Mouse (Mus musculus): ENCODE data around the gene Kin. TPM values are rescaled to one million over a fixed set of nuclear protein-coding genes. Genes with fewer than 3 reads are reported as not detected.
A peak's percentile ranks its signal among the peaks of the same experiment; 100 is the strongest.

Kin gene
- 32.2 and 35.0 TPM in 2 replicates for polyA plus RNA-seq (2016; fragmentation: Nextera tagmentation; extraction: Ambion mirVana)

DNA sequence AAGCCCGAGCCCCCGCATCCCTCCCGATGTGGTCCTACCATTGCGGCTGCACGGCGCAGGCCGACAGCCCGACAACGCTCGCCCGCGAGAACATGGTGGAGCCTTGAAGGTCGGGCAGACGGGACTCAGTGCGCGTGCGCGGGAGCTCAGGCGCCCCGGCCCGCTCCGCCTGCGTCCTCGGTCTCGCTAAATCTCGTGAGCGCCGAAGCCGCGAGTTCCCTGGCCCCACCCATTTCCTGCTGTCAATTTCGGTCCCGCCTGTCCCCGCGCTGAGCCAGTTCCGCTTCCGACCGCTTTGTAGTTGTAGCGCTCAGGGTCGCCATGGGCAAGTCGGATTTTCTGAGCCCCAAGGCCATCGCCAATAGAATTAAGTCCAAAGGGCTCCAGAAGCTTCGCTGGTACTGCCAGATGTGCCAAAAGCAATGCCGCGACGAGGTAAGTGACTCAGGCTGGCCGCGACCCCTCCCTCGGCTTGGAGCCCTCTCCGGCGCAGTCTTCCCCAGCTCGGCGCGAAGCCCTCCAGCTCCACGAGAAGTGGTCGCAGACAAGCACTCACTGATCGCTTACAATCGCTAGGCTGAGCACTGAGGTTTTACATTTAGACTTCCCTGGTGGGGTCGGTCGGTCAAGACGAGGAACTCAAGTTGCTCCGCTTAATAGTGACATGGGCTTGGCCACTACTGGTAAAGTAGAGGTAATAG, at the start of gene Kin, which contains the start of gene Atp5c1:
Kin (plus strand) TSS at position 284 of the 701 bp plus-strand sequence.
Atp5c1 (minus strand) TSS at position 201 of the 701 bp plus-strand sequence.
- H3K4me1 ChIP-seq: peaks cover 22% of the 10 kb centered on the region
- peak within 1 kb of the TSS; percentile 92 for H3K4me3 ChIP-seq
- no peaks in the 10 kb centered on the region for H3K9me3 ChIP-seq (replicated peaks)
- peak within 1 kb of the TSS; percentile 98 for H3K27ac ChIP-seq
- under 1% methylated on average over 61 of the region's 61 CpGs for WGBS
- H3K36me3 ChIP-seq: peaks cover 36% of the 10 kb centered on the region
- peak; percentile 99 for DNase-seq (ENCODE audit: low spot score)
- H3K27me3 ChIP-seq (ENCODE audit: low read depth, poor library complexity, severe bottlenecking): no peaks in the 10 kb centered on the region

DNA sequence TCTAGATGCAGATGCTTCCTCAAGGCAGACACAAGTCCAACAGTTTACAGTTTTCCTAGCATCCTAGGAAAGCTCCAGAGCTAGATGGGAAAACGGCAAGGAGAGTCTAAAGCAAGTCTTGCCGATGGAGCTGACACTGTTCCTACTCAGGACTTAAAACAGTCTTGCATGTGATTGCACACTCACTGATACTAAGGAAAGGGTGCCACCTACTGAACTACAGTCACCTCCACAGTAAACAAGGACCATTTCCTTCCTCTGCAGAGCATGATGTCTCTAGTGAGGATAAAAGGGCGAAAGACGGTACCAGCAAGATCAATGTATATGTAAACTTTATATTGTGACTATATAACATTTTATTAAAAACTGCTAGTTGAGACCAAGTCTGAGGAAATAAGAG, 46.7 kb upstream of the Kin start:
- Histone ChIP-seq H3K27ac (no peak overlapping the region), H3K36me3 (no peaks in the 10 kb centered on the region; the same call in 1 of the 2 replicates), H3K4me3 (no peak overlapping the region), H3K9me3 (replicated peaks) (no peaks in the 10 kb centered on the region), H3K27me3 (ENCODE audit: low read depth, poor library complexity, severe bottlenecking) (no peaks in the 10 kb centered on the region), H3K4me1 (peaks cover 17% of the 10 kb centered on the region)
- no peak for DNase-seq (ENCODE audit: low spot score)
- 77% methylated on average over 4 of the region's 4 CpGs for WGBS

GRCm38 (mm10) chr2:10034976-10035375, 45.4 kb upstream of the Kin start:
- Histone ChIP-seq H3K27me3 (ENCODE audit: low read depth, poor library complexity, severe bottlenecking) (no peaks in the 10 kb centered on the region), H3K4me1 (peaks cover 11% of the 10 kb centered on the region), H3K4me3 (no peak overlapping the region), H3K36me3 (peaks cover 9% of the 10 kb centered on the region), H3K9me3 (replicated peaks) (no peaks in the 10 kb centered on the region), H3K27ac (no peak overlapping the region)
- no peak for DNase-seq (ENCODE audit: low spot score)
- WGBS: 94% methylated on average over 3 of the region's 3 CpGs

GRCm38 (mm10) chr2:10047758-10048436, 32.5 kb upstream of the Kin start:
- under 1% methylated on average over 47 of the region's 47 CpGs for WGBS
- Histone ChIP-seq H3K4me1 (peaks cover 15% of the 10 kb centered on the region), H3K9me3 (replicated peaks) (no peaks in the 10 kb centered on the region), H3K27ac (peak overlapping the region; percentile 93), H3K4me3 (peak overlapping the region; percentile 97), H3K27me3 (ENCODE audit: low read depth, poor library complexity, severe bottlenecking) (no peaks in the 10 kb centered on the region), H3K36me3 (no peaks in the 10 kb centered on the region)
- peak; percentile 57 for DNase-seq (ENCODE audit: low spot score)

DNA sequence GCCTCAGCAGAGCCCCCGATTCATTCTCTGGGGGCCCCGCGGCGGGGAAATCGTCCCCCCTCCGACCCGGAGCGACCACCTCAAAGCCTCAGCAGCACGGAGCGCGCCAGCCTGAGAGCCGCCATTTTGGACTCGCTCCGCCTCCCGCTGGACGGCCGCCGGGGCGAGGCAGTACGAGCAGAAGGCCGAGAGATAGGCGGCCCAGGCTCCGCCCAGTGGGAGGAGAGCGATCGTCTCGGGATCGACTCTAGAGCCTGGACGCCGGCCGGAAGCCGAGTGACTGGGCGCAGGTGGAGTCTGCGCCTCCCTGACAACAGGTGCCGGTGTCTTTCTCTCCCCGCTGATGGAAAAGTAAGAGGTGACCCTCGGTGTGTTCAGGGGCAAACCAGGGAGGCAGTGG, 31.9 kb upstream of the Kin start, which contains the start of gene Taf3:
Taf3 (minus strand) TSS at position 136 of the 400 bp plus-strand sequence.
- under 1% methylated on average over 36 of the region's 36 CpGs for WGBS
- no peaks in the 10 kb centered on the region for H3K27me3 ChIP-seq (ENCODE audit: low read depth, poor library complexity, severe bottlenecking)
- no peaks in the 10 kb centered on the region for H3K9me3 ChIP-seq (replicated peaks)
- H3K36me3 ChIP-seq: peaks cover 5% of the 10 kb centered on the region; the same call in 1 of the 2 replicates
- H3K4me1 ChIP-seq: peaks cover 15% of the 10 kb centered on the region
- peak within 1 kb of the TSS; percentile 97 for H3K4me3 ChIP-seq
- DNase-seq (ENCODE audit: low spot score): peak; percentile 92
- peak within 1 kb of the TSS; percentile 93 for H3K27ac ChIP-seq

- WGBS: 20% methylated on average over 10 of the region's 10 CpGs
- H3K9me3 ChIP-seq (replicated peaks): no peaks in the 10 kb centered on the region
- H3K36me3 ChIP-seq: peaks cover 14% of the 10 kb centered on the region
- peak overlapping the region; percentile 97 for H3K4me3 ChIP-seq
- no peak overlapping the region for H3K27ac ChIP-seq
- no peaks in the 10 kb centered on the region for H3K27me3 ChIP-seq (ENCODE audit: low read depth, poor library complexity, severe bottlenecking)
- peaks cover 15% of the 10 kb centered on the region for H3K4me1 ChIP-seq
- no peak for DNase-seq (ENCODE audit: low spot score)
These were observed 30.9 kb upstream of the Kin start for GRCm38 (mm10) chr2:10049456-10049855.

- peaks cover 15% of the 10 kb centered on the region for H3K4me1 ChIP-seq
- H3K27me3 ChIP-seq (ENCODE audit: low read depth, poor library complexity, severe bottlenecking): no peaks in the 10 kb centered on the region
- H3K36me3 ChIP-seq: peaks cover 28% of the 10 kb centered on the region
- 83% methylated on average over 3 of the region's 3 CpGs for WGBS
- H3K27ac ChIP-seq: no peak overlapping the region
- no peaks in the 10 kb centered on the region for H3K9me3 ChIP-seq (replicated peaks)
- no peak for DNase-seq (ENCODE audit: low spot score)
- no peak overlapping the region for H3K4me3 ChIP-seq
These were observed 29.5 kb upstream of the Kin start for GRCm38 (mm10) chr2:10050878-10051277.

GRCm38 (mm10) chr2:10051996-10052395, 28.4 kb upstream of the Kin start:
- Histone ChIP-seq H3K9me3 (replicated peaks) (no peaks in the 10 kb centered on the region), H3K36me3 (peaks cover 39% of the 10 kb centered on the region), H3K27ac (no peak overlapping the region), H3K27me3 (ENCODE audit: low read depth, poor library complexity, severe bottlenecking) (no peaks in the 10 kb centered on the region), H3K4me3 (no peak overlapping the region), H3K4me1 (peaks cover 15% of the 10 kb centered on the region)
- no peak for DNase-seq (ENCODE audit: low spot score)
- WGBS: 95% methylated on average over 1 of the region's 1 CpGs

GRCm38 (mm10) chr2:10058836-10059235, 21.6 kb upstream of the Kin start:
- 88% methylated on average over 5 of the region's 5 CpGs for WGBS
- Histone ChIP-seq H3K27ac (no peak overlapping the region), H3K4me3 (no peak overlapping the region), H3K36me3 (peaks cover 98% of the 10 kb centered on the region), H3K9me3 (replicated peaks) (no peaks in the 10 kb centered on the region), H3K27me3 (ENCODE audit: low read depth, poor library complexity, severe bottlenecking) (no peaks in the 10 kb centered on the region), H3K4me1 (no peaks in the 10 kb centered on the region)
- DNase-seq (ENCODE audit: low spot score): no peak

GRCm38 (mm10) chr2:10071751-10072150, 8.6 kb upstream of the Kin start:
- Histone ChIP-seq H3K27ac (no peak overlapping the region), H3K4me3 (no peak overlapping the region), H3K9me3 (replicated peaks) (no peaks in the 10 kb centered on the region), H3K27me3 (ENCODE audit: low read depth, poor library complexity, severe bottlenecking) (no peaks in the 10 kb centered on the region), H3K36me3 (peaks cover 87% of the 10 kb centered on the region), H3K4me1 (no peaks in the 10 kb centered on the region)
- WGBS: 76% methylated on average over 7 of the region's 7 CpGs
- DNase-seq (ENCODE audit: low spot score): no peak

- Histone ChIP-seq H3K27me3 (ENCODE audit: low read depth, poor library complexity, severe bottlenecking) (no peaks in the 10 kb centered on the region), H3K9me3 (replicated peaks) (no peaks in the 10 kb centered on the region), H3K4me1 (peaks cover 15% of the 10 kb centered on the region), H3K36me3 (peaks cover 64% of the 10 kb centered on the region), H3K27ac (no peak overlapping the region), H3K4me3 (no peak overlapping the region)
- no peak for DNase-seq (ENCODE audit: low spot score)
- 83% methylated on average over 7 of the region's 7 CpGs for WGBS
These were observed 5.9 kb upstream of the Kin start for GRCm38 (mm10) chr2:10074470-10074869.

- no peak overlapping the region for H3K27ac ChIP-seq
- DNase-seq (ENCODE audit: low spot score): no peak
- WGBS: 94% methylated on average over 8 of the region's 8 CpGs
- no peaks in the 10 kb centered on the region for H3K9me3 ChIP-seq (replicated peaks)
- H3K36me3 ChIP-seq: peaks cover 47% of the 10 kb centered on the region
- no peak overlapping the region for H3K4me3 ChIP-seq
- peaks cover 21% of the 10 kb centered on the region for H3K4me1 ChIP-seq
- no peaks in the 10 kb centered on the region for H3K27me3 ChIP-seq (ENCODE audit: low read depth, poor library complexity, severe bottlenecking)
These were observed 3.7 kb upstream of the Kin start for GRCm38 (mm10) chr2:10076675-10077074.

- no peak for DNase-seq (ENCODE audit: low spot score)
- Histone ChIP-seq H3K4me1 (peaks cover 22% of the 10 kb centered on the region), H3K27me3 (ENCODE audit: low read depth, poor library complexity, severe bottlenecking) (no peaks in the 10 kb centered on the region), H3K9me3 (replicated peaks) (no peaks in the 10 kb centered on the region), H3K27ac (peak overlapping the region; percentile 98), H3K4me3 (peak overlapping the region; percentile 92), H3K36me3 (peaks cover 36% of the 10 kb centered on the region)
- under 1% methylated on average over 28 of the region's 28 CpGs for WGBS
These were observed 566 bp upstream of the Kin start for GRCm38 (mm10) chr2:10079745-10080309.

Data from limb, embryonic 10.5 days (tissue).